Mouse (Mus musculus) bone marrow macrophage, adult 2 months (primary cell): ENCODE measurements around the gene Gnai3. TPM values are rescaled to one million over a fixed set of nuclear protein-coding genes. Genes with fewer than 3 reads are reported as not detected.

Experiments used
- H3K27ac ChIP-seq: 2 replicates; pipeline ENCODE4 v1.5.1; 2012; ENCODE audit warnings: low read depth, low read length; ENCODE audit not compliant: insufficient read depth
- H3K4me1 ChIP-seq: 2 replicates; pipeline ENCODE4 v1.6.1; 2012; ENCODE audit warnings: low read length; ENCODE audit not compliant: control insufficient read depth, insufficient read depth
- H3K4me3 ChIP-seq: 2 replicates; pipeline ENCODE4 v1.5.1; 2012; ENCODE audit warnings: mild to moderate bottlenecking, low read length, moderate library complexity; ENCODE audit not compliant: insufficient read depth
- CTCF ChIP-seq: IDR thresholded peaks from 2 replicates; pipeline ENCODE4 v1.5.1; 2012; ENCODE audit warnings: low read depth, mild to moderate bottlenecking, low read length, moderate library complexity
- POLR2A ChIP-seq: IDR thresholded peaks from 2 replicates; pipeline ENCODE4 v1.6.1; 2012; ENCODE audit warnings: mild to moderate bottlenecking, low read depth, low read length, borderline replicate concordance
- polyA plus RNA-seq: library from polyadenylated mRNA; stranded (reverse); fragments of >200 nt; gene quantifications from 2 replicates; pipeline ENCODE4 v1.2.4, GENCODE M21; 2012; ENCODE audit not compliant: missing spikeins, insufficient read depth, insufficient read length

Gene Gnai3
- polyA plus RNA-seq, 1 experiment: 65.1 TPM

- Histone ChIP-seq H3K27ac (0 out of 2 replicates have a peak overlapping the region, but pooled peaks have one; percentile 89), H3K4me1 (peaks cover 40% of the 10 kb centered on the region), H3K4me3 (no peak overlapping the region)
- TF ChIP-seq POLR2A (no peak), CTCF (no peak)
Observed at GRCm38 (mm10) chr3:108131216-108131615, 14.7 kb downstream of the Gnai3 start.

- peaks cover 33% of the 10 kb centered on the region for H3K4me1 ChIP-seq
- H3K27ac ChIP-seq: no peak overlapping the region
Observed at GRCm38 (mm10) chr3:108129804-108130203, 16.1 kb downstream of the Gnai3 start.

GRCm38 (mm10) chr3:108129367-108129766 lies 16.6 kb downstream of the Gnai3 start:
- no peak overlapping the region for H3K27ac ChIP-seq
- no peak overlapping the region for H3K4me3 ChIP-seq
- peaks cover 31% of the 10 kb centered on the region for H3K4me1 ChIP-seq
- no peak for TF ChIP-seq POLR2A
- TF ChIP-seq CTCF: no peak

More at GRCm38 (mm10) chr3:108129804-108130203, 16.1 kb downstream of the Gnai3 start:
- no peak overlapping the region for H3K4me3 ChIP-seq
- TF ChIP-seq CTCF (no peak), POLR2A (no peak)

- Histone ChIP-seq H3K4me3 (no peak overlapping the region), H3K4me1 (peaks cover 27% of the 10 kb centered on the region), H3K27ac (no peak overlapping the region)
- TF ChIP-seq CTCF (no peak), POLR2A (no peak)
Observed at GRCm38 (mm10) chr3:108128520-108128919, 17.4 kb downstream of the Gnai3 start.

GRCm38 (mm10) chr3:108126327-108126726 lies 19.6 kb downstream of the Gnai3 start:
- Histone ChIP-seq H3K4me1 (peaks cover 10% of the 10 kb centered on the region), H3K27ac (no peak overlapping the region), H3K4me3 (no peak overlapping the region)
- TF ChIP-seq POLR2A (no peak), CTCF (no peak)

- no peak overlapping the region for H3K4me3 ChIP-seq
- H3K27ac ChIP-seq: no peak overlapping the region
- H3K4me1 ChIP-seq: peaks cover 3% of the 10 kb centered on the region; the same call in 1 of the 2 replicates
- TF ChIP-seq CTCF: no peak
- TF ChIP-seq POLR2A: no peak
Observed at GRCm38 (mm10) chr3:108124131-108124530, 21.8 kb downstream of the Gnai3 start.

GRCm38 (mm10) chr3:108123242-108123641 lies 22.7 kb downstream of the Gnai3 start:
- TF ChIP-seq CTCF: no peak
- TF ChIP-seq POLR2A: no peak
- Histone ChIP-seq H3K27ac (no peak overlapping the region; the same call in 1 of the 2 replicates), H3K4me1 (peaks cover 3% of the 10 kb centered on the region; the same call in 1 of the 2 replicates), H3K4me3 (no peak overlapping the region)

- no peak for TF ChIP-seq POLR2A
- no peak for TF ChIP-seq CTCF
- no peak overlapping the region for H3K4me3 ChIP-seq
- H3K27ac ChIP-seq: no peak overlapping the region
- peaks cover 3% of the 10 kb centered on the region; the same call in 1 of the 2 replicates for H3K4me1 ChIP-seq
Observed at GRCm38 (mm10) chr3:108121101-108121500, 24.8 kb downstream of the Gnai3 start.

GRCm38 (mm10) chr3:108117465-108117864 lies 28.5 kb downstream of the Gnai3 start:
- TF ChIP-seq POLR2A (no peak), CTCF (no peak)
- Histone ChIP-seq H3K4me3 (no peak overlapping the region), H3K4me1 (peaks cover under 1% of the 10 kb centered on the region; the same call in 1 of the 2 replicates), H3K27ac (no peak overlapping the region)

- Histone ChIP-seq H3K4me1 (peaks cover 5% of the 10 kb centered on the region), H3K4me3 (no peak overlapping the region), H3K27ac (no peak overlapping the region)
- no peak for TF ChIP-seq CTCF
- TF ChIP-seq POLR2A: no peak
Observed at GRCm38 (mm10) chr3:108113591-108114289, 32.2 kb downstream of the Gnai3 start.
